Mouse (Mus musculus): Measurements from ENCODE around the gene Trim37. TPM values are rescaled to one million over a fixed set of nuclear protein-coding genes. Genes with fewer than 3 reads are reported as not detected.

The Trim37 gene
- polyA plus RNA-seq, 1 experiment from 2014 or later, result 81.1 TPM

DNA sequence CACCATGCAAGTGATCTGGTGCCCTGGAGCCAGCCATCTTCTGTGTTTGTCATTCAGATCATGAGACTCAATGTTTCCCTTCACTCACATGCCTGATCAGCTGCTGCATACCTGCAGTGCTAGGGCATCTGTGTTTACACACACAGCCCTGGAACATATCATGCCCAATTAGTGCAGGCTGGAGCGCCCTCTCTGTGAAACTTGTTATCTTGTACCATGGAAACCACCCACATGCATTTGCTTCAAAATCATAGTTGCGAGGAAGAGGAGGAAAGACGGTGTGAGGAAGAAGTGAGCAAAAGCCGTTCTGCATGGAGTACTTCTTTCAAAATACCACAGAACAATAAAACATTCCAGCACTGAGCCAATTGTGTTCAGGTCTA, 113.9 kb downstream of the Trim37 start:
- Histone ChIP-seq H3K4me2 (ENCODE audit: low read length) (no peak overlapping the region), H3K27me3 (replicated peaks; ENCODE audit: control insufficient read depth, insufficient read depth, low read length) (no peaks in the 10 kb centered on the region), H3K9me3 (ENCODE audit: control insufficient read depth, low read length) (no peaks in the 10 kb centered on the region), H3K4me1 (ENCODE audit: control insufficient read depth, insufficient read depth, low read depth, low read length) (no peaks in the 10 kb centered on the region), H3K4me3 (ENCODE audit: low read length) (no peak overlapping the region), H3K27ac (ENCODE audit: low read depth, low read length) (no peak overlapping the region), H3K9ac (ENCODE audit: low read depth, low read length) (no peak overlapping the region), H3K36me3 (ENCODE audit: control insufficient read depth, insufficient read depth, low read length) (no peaks in the 10 kb centered on the region)
- WGBS, result 89% methylated on average over 4 of the region's 4 CpGs
- no peak for ATAC-seq

GRCm38 (mm10) chr11:87241256-87241655, 114.4 kb downstream of the Trim37 start:
- Histone ChIP-seq H3K4me2 (ENCODE audit: low read length) (no peak overlapping the region), H3K27me3 (replicated peaks; ENCODE audit: control insufficient read depth, insufficient read depth, low read length) (no peaks in the 10 kb centered on the region), H3K4me3 (ENCODE audit: low read length) (no peak overlapping the region), H3K4me1 (ENCODE audit: control insufficient read depth, insufficient read depth, low read depth, low read length) (no peaks in the 10 kb centered on the region), H3K9me3 (ENCODE audit: control insufficient read depth, low read length) (no peaks in the 10 kb centered on the region), H3K9ac (ENCODE audit: low read depth, low read length) (no peak overlapping the region), H3K27ac (ENCODE audit: low read depth, low read length) (no peak overlapping the region), H3K36me3 (ENCODE audit: control insufficient read depth, insufficient read depth, low read length) (no peaks in the 10 kb centered on the region)
- 81% methylated on average over 7 of the region's 7 CpGs for WGBS
- no peak for ATAC-seq

DNA sequence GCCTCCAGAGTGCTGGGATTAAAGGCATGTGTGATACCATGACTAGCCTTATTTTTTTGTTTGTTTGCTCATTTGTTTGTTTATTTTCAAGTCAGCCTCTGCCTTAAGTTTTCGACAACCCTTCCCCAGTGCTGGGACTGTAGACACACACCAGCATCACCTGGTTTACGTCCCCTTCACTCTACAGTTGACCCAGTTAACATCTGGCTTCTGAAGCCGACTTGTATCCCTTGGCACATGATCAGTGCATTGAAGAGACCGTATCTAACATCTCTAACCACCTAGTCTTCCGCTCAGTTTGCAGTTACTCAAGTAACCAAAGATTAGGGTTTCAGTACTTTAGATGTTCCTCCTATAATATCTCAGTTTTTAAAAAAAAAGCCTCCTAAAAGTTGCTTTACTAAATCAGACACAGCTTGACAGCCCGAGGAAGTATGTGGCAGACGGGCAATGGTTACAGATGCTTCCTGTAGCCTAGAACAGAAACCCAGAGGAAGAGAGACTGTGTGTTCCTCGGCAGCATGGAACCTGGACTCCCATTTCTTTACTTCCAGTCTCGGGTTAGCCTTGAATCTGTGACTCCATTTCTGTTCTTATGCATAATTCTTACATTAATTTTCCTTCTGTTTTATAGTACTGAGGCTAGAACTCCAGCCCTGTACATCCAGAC, 118.4 kb downstream of the Trim37 start:
- Histone ChIP-seq H3K27ac (ENCODE audit: low read depth, low read length) (no peak overlapping the region), H3K4me1 (ENCODE audit: control insufficient read depth, insufficient read depth, low read depth, low read length) (no peaks in the 10 kb centered on the region; the same call in 1 of the 2 replicates), H3K36me3 (ENCODE audit: control insufficient read depth, insufficient read depth, low read length) (no peaks in the 10 kb centered on the region), H3K9me3 (ENCODE audit: control insufficient read depth, low read length) (no peaks in the 10 kb centered on the region), H3K4me2 (ENCODE audit: low read length) (no peak overlapping the region), H3K4me3 (ENCODE audit: low read length) (no peak overlapping the region), H3K27me3 (replicated peaks; ENCODE audit: control insufficient read depth, insufficient read depth, low read length) (no peaks in the 10 kb centered on the region), H3K9ac (ENCODE audit: low read depth, low read length) (no peak overlapping the region)
- WGBS, result 90% methylated on average over 9 of the region's 9 CpGs
- ATAC-seq, result no peak

GRCm38 (mm10) chr11:87246107-87246651, 119.3 kb downstream of the Trim37 start:
- Histone ChIP-seq H3K27ac (ENCODE audit: low read depth, low read length) (no peak overlapping the region), H3K4me2 (ENCODE audit: low read length) (no peak overlapping the region), H3K9ac (ENCODE audit: low read depth, low read length) (no peak overlapping the region), H3K4me1 (ENCODE audit: control insufficient read depth, insufficient read depth, low read depth, low read length) (no peaks in the 10 kb centered on the region; the same call in 1 of the 2 replicates), H3K4me3 (ENCODE audit: low read length) (no peak overlapping the region), H3K9me3 (ENCODE audit: control insufficient read depth, low read length) (no peaks in the 10 kb centered on the region), H3K36me3 (ENCODE audit: control insufficient read depth, insufficient read depth, low read length) (no peaks in the 10 kb centered on the region), H3K27me3 (replicated peaks; ENCODE audit: control insufficient read depth, insufficient read depth, low read length) (no peaks in the 10 kb centered on the region)
- ATAC-seq, result no peak
- 77% methylated on average over 4 of the region's 4 CpGs for WGBS

DNA sequence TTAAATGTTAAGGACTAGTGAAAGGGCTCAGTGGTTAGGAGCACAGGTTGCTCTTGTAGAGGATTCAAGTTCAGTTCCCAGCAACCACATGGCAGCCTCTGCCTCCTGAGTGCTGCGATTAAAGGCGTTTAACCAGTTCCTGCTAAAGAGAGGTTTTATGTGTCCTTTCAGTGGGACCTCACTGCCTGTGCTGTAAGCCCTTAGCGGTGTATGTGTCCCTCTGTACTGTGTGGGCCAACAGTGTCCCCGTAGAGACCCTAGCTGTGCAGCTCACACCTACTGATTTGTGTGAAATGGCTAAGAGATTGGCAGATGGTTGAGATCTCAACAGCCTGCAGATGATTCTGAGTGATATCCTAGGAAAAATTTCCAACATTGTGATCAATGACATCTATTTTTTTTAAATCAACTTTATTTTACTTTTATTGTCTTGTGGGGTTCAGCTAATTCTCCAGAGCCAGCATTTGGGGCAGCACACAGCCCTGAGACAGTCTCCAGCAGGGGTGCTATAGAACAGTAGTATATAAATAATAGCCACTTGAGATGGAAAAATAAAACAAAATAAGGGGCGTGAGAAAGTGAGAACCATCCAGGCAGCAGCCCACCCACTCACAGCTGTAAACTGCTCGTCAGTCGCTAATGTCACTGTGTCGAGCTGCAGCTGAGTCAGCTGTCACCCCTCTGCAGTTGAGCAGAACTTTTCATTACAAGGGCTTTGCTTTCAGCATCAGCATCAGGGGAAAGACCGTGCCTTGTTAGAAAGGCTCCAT, 120.0 kb downstream of the Trim37 start:
- H3K4me2 ChIP-seq (ENCODE audit: low read length), result no peak overlapping the region
- ATAC-seq, result no peak
- H3K9ac ChIP-seq (ENCODE audit: low read depth, low read length), result no peak overlapping the region
- H3K4me3 ChIP-seq (ENCODE audit: low read length), result no peak overlapping the region
- H3K9me3 ChIP-seq (ENCODE audit: control insufficient read depth, low read length), result no peaks in the 10 kb centered on the region
- WGBS, result 44% methylated on average over 9 of the region's 9 CpGs
- no peaks in the 10 kb centered on the region for H3K27me3 ChIP-seq (replicated peaks; ENCODE audit: control insufficient read depth, insufficient read depth, low read length)
- no peaks in the 10 kb centered on the region for H3K36me3 ChIP-seq (ENCODE audit: control insufficient read depth, insufficient read depth, low read length)
- no peak overlapping the region; the same call in 1 of the 2 replicates for H3K27ac ChIP-seq (ENCODE audit: low read depth, low read length)
- no peaks in the 10 kb centered on the region; the same call in 1 of the 2 replicates for H3K4me1 ChIP-seq (ENCODE audit: control insufficient read depth, insufficient read depth, low read depth, low read length)

- H3K27ac ChIP-seq (ENCODE audit: low read depth, low read length), result no peak overlapping the region; the same call in 1 of the 2 replicates
- no peak for ATAC-seq
- H3K36me3 ChIP-seq (ENCODE audit: control insufficient read depth, insufficient read depth, low read length), result no peaks in the 10 kb centered on the region
- H3K4me3 ChIP-seq (ENCODE audit: low read length), result no peak overlapping the region
- H3K4me2 ChIP-seq (ENCODE audit: low read length), result no peak overlapping the region
- WGBS, result 45% methylated on average over 5 of the region's 5 CpGs
- no peaks in the 10 kb centered on the region for H3K27me3 ChIP-seq (replicated peaks; ENCODE audit: control insufficient read depth, insufficient read depth, low read length)
- H3K9me3 ChIP-seq (ENCODE audit: control insufficient read depth, low read length), result no peaks in the 10 kb centered on the region
- H3K9ac ChIP-seq (ENCODE audit: low read depth, low read length), result no peak overlapping the region
- H3K4me1 ChIP-seq (ENCODE audit: control insufficient read depth, insufficient read depth, low read depth, low read length), result no peaks in the 10 kb centered on the region; the same call in 1 of the 2 replicates
Observed at GRCm38 (mm10) chr11:87247494-87247866, 120.6 kb downstream of the Trim37 start.

GRCm38 (mm10) chr11:87250132-87250531, 123.3 kb downstream of the Trim37 start:
- ATAC-seq, result no peak
- H3K4me3 ChIP-seq (ENCODE audit: low read length), result no peak overlapping the region
- WGBS, result 76% methylated on average over 6 of the region's 6 CpGs

DNA sequence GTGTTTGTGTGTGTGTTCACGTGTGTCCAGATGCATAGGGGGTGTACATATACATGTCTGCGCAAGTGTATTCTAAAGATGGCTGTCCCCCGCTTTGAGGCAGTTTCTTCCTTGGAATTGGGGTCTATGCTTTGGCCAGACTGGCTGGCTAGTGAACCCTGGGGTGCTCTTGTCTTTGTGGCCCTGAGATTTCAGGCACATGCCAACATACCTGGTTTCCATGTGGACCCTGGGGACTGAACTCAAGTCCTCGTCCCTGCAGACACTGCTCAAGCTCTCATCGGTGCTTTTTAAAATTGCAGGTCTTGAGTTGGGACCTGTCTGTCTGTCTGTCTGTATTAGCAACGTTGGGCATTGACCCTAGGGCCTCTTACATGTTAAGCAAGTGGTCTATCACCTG, 126.4 kb downstream of the Trim37 start:
- Histone ChIP-seq H3K36me3 (ENCODE audit: control insufficient read depth, insufficient read depth, low read length) (no peaks in the 10 kb centered on the region), H3K9me3 (ENCODE audit: control insufficient read depth, low read length) (no peaks in the 10 kb centered on the region), H3K27me3 (replicated peaks; ENCODE audit: control insufficient read depth, insufficient read depth, low read length) (no peaks in the 10 kb centered on the region), H3K4me2 (ENCODE audit: low read length) (no peak overlapping the region), H3K4me1 (ENCODE audit: control insufficient read depth, insufficient read depth, low read depth, low read length) (no peaks in the 10 kb centered on the region), H3K4me3 (ENCODE audit: low read length) (no peak overlapping the region), H3K27ac (ENCODE audit: low read depth, low read length) (no peak overlapping the region), H3K9ac (ENCODE audit: low read depth, low read length) (no peak overlapping the region)
- WGBS, result 91% methylated on average over 6 of the region's 6 CpGs
- ATAC-seq, result no peak

More at GRCm38 (mm10) chr11:87250132-87250531, 123.3 kb downstream of the Trim37 start:
- H3K4me2 ChIP-seq (ENCODE audit: low read length), result no peak overlapping the region
- H3K9me3 ChIP-seq (ENCODE audit: control insufficient read depth, low read length), result no peaks in the 10 kb centered on the region
- H3K27ac ChIP-seq (ENCODE audit: low read depth, low read length), result no peak overlapping the region
- H3K9ac ChIP-seq (ENCODE audit: low read depth, low read length), result no peak overlapping the region
- H3K4me1 ChIP-seq (ENCODE audit: control insufficient read depth, insufficient read depth, low read depth, low read length), result no peaks in the 10 kb centered on the region; the same call in 1 of the 2 replicates
- no peaks in the 10 kb centered on the region for H3K27me3 ChIP-seq (replicated peaks; ENCODE audit: control insufficient read depth, insufficient read depth, low read length)
- no peaks in the 10 kb centered on the region for H3K36me3 ChIP-seq (ENCODE audit: control insufficient read depth, insufficient read depth, low read length)

DNA sequence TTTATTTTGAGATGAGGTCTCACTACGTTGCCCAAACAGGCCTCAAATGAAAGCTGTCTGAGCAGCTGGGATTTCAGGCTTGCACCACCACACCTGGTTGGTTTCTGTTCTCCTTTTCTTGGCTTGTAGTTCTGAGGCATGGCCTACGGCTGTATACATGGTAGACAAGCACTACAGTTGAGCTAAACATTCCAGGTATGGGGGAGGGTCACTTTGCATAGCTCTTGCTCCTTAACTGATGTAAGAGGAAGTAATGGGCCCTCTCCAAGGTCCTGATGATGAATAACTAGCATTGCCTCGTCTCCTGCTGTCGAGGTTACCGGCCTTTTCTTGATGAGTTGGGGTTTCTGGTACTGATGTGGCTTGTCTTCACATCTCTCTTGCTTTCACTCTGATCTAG, 127.3 kb downstream of the Trim37 start:
- ATAC-seq, result no peak
- no peak overlapping the region for H3K4me3 ChIP-seq (ENCODE audit: low read length)
- no peaks in the 10 kb centered on the region for H3K36me3 ChIP-seq (ENCODE audit: control insufficient read depth, insufficient read depth, low read length)
- WGBS, result 60% methylated on average over 5 of the region's 5 CpGs
- H3K4me1 ChIP-seq (ENCODE audit: control insufficient read depth, insufficient read depth, low read depth, low read length), result no peaks in the 10 kb centered on the region
- no peak overlapping the region for H3K4me2 ChIP-seq (ENCODE audit: low read length)
- H3K27me3 ChIP-seq (replicated peaks; ENCODE audit: control insufficient read depth, insufficient read depth, low read length), result no peaks in the 10 kb centered on the region
- H3K9ac ChIP-seq (ENCODE audit: low read depth, low read length), result no peak overlapping the region
- no peak overlapping the region for H3K27ac ChIP-seq (ENCODE audit: low read depth, low read length)
- no peaks in the 10 kb centered on the region for H3K9me3 ChIP-seq (ENCODE audit: control insufficient read depth, low read length)

Measured in hindbrain, embryonic 16.5 days (tissue).